Mouse (Mus musculus) small intestine, adult 2 months (tissue): ENCODE data around the gene Zfp942. TPM values are rescaled to one million over a fixed set of nuclear protein-coding genes. Genes with fewer than 3 reads are reported as not detected.
"Not testable (repeated sequence)": the region's sequence is repeated elsewhere in the genome, so short reads cannot be mapped to it uniquely, and the experiment has no call there.

Experiments used
- H3K27ac ChIP-seq: fragments of 200-500 bp; 2 replicates; pipeline ENCODE4 v1.5.1; 2012; ENCODE audit warnings: low read depth, low read length, control low read depth, inconsistent platforms; ENCODE audit not compliant: insufficient read depth
- H3K27me3 ChIP-seq: fragments of 200-500 bp; 2 replicates; pipeline ENCODE4 v1.6.1; 2012; ENCODE audit warnings: mild to moderate bottlenecking, moderate library complexity, low read length, inconsistent platforms; ENCODE audit not compliant: control insufficient read depth, insufficient read depth
- H3K36me3 ChIP-seq: fragments of 200-500 bp; 2 replicates; pipeline ENCODE4 v1.6.1; 2012; ENCODE audit warnings: mild to moderate bottlenecking, low read length, control low read depth, inconsistent platforms; ENCODE audit not compliant: control insufficient read depth, insufficient read depth
- H3K4me1 ChIP-seq: fragments of 200-500 bp; 2 replicates; pipeline ENCODE4 v1.6.1; 2012; ENCODE audit warnings: low read length, inconsistent platforms, mixed read lengths; ENCODE audit not compliant: control insufficient read depth, insufficient read depth, insufficient read length
- H3K4me3 ChIP-seq: fragments of 200-500 bp; 2 replicates; pipeline ENCODE4 v1.5.1; 2012; ENCODE audit warnings: low read depth, mild to moderate bottlenecking, control low read depth, inconsistent platforms, low read length, moderate library complexity
- CTCF ChIP-seq: fragments of 200-500 bp; IDR thresholded peaks from 2 replicates; pipeline ENCODE4 v1.5.1; 2012; ENCODE audit warnings: low read depth, mild to moderate bottlenecking, control low read depth, inconsistent platforms, low read length, moderate library complexity, mixed read lengths; ENCODE audit not compliant: insufficient replicate concordance, insufficient read length; ENCODE audit errors: extremely low read depth
- POLR2A ChIP-seq: fragments of 200-500 bp; IDR thresholded peaks from 2 replicates; pipeline ENCODE4 v1.6.1; 2012; ENCODE audit warnings: low read depth, mild to moderate bottlenecking, control low read depth, inconsistent platforms, low read length, moderate library complexity
- WGBS: fragments of 180-500 bp; shearing (Covaris S2); methylation state at CpG from one replicate; pipeline ENCODE4 v1.1.7; 2018; 5-methylcytosine and 5-hydroxymethylcytosine counted together
- polyA plus RNA-seq: library from polyadenylated mRNA; depleted of rRNA; stranded (reverse); fragments of >200 nt; gene quantifications from 2 replicates; pipeline ENCODE4 v1.2.3, GENCODE M21; 2012; rRNA removed

Zfp942 gene
- polyA plus RNA-seq, result 0.55 and 0.91 TPM in 2 replicates

- WGBS, result under 1% methylated on average over 42 of the region's 55 CpGs
- not testable (repeated sequence) for H3K4me1 ChIP-seq
These were observed at the start of gene Zfp942, which contains the start of gene Zfp943 for GRCm38 (mm10) chr17:21962107-21962907. Zfp942 (minus strand) TSS chr17:21962464. Zfp943 (plus strand) TSS chr17:21962552.

GRCm38 (mm10) chr17:21963302-21963701, 1.0 kb upstream of the Zfp942 start:
- H3K4me3 ChIP-seq, result no peak overlapping the region
- H3K27ac ChIP-seq, result no peak overlapping the region
- 16% methylated on average over 4 of the region's 4 CpGs for WGBS
- H3K27me3 ChIP-seq, result no peaks in the 10 kb centered on the region
- peaks cover 3% of the 10 kb centered on the region; the same call in 1 of the 2 replicates for H3K4me1 ChIP-seq
- no peaks in the 10 kb centered on the region for H3K36me3 ChIP-seq
- TF ChIP-seq CTCF (no peak), POLR2A (no peak)

More at GRCm38 (mm10) chr17:21962107-21962907, at the start of gene Zfp942, which contains the start of gene Zfp943:
- H3K27me3 ChIP-seq, H3K36me3 ChIP-seq: not testable (repeated sequence)
- H3K4me3 ChIP-seq, result peak within 1 kb of the TSS; percentile 79
- H3K27ac ChIP-seq, result peak within 1 kb of the TSS; percentile 94

- under 1% methylated on average over 24 of the region's 24 CpGs for WGBS
- H3K4me1 ChIP-seq, H3K36me3 ChIP-seq, H3K27me3 ChIP-seq: not testable (repeated sequence)
- TF ChIP-seq POLR2A (peak; percentile 53), CTCF (peak; percentile 13; the same call in 1 of the 2 replicates)
- Histone ChIP-seq H3K27ac (0 out of 2 replicates have a peak within 1 kb of the TSS, but pooled peaks have one; percentile 23), H3K4me3 (peak within 1 kb of the TSS; percentile 76)
These were observed 52.7 kb downstream of the Zfp942 start, which contains the start of gene Zfp995 for GRCm38 (mm10) chr17:21909456-21910052. Zfp995 (minus strand) TSS chr17:21909926.

GRCm38 (mm10) chr17:21909039-21909438, 53.2 kb downstream of the Zfp942 start:
- H3K4me1 ChIP-seq, result peaks cover 2% of the 10 kb centered on the region; the same call in 1 of the 2 replicates
- no peaks in the 10 kb centered on the region; the same call in 1 of the 2 replicates for H3K36me3 ChIP-seq
- 6% methylated on average over 3 of the region's 3 CpGs for WGBS
- H3K27me3 ChIP-seq, result no peaks in the 10 kb centered on the region
- H3K4me3 ChIP-seq, result peak overlapping the region; percentile 76
- no peak overlapping the region for H3K27ac ChIP-seq
- no peak for TF ChIP-seq POLR2A

Other genes with a start within 250 kb of the Zfp942 start
- gene Zfp229, start 231.7 kb downstream of the Zfp942 start, polyA plus RNA-seq, result 0.30 and 0.37 TPM in 2 replicates
- gene Zfp820, start 116.7 kb downstream of the Zfp942 start, polyA plus RNA-seq, result 0.03 TPM in 1 of 2 replicates, not detected in the other
- gene Zfp995, start 52.5 kb downstream of the Zfp942 start, polyA plus RNA-seq, result 0.14 and 0.74 TPM in 2 replicates
- gene Zfp943, start 88 bp upstream of the Zfp942 start, polyA plus RNA-seq, result 0.99 and 1.6 TPM in 2 replicates
- 0.05 TPM in 1 of 2 replicates, not detected in the other for gene Zfp947, start 203.7 kb upstream of the Zfp942 start, polyA plus RNA-seq